Mouse (Mus musculus) ES-E14 (cell line): ENCODE measurements around the gene Bud31. TPM values are rescaled to one million over a fixed set of nuclear protein-coding genes. Genes with fewer than 3 reads are reported as not detected.
"Not testable (repeated sequence)": the region's sequence is repeated elsewhere in the genome, so short reads cannot be mapped to it uniquely, and the experiment has no call there.

Experiments
- DNase-seq: peaks from one replicate; pipeline ENCODE4 v3.0.0-alpha.2; 2013; ENCODE audit warnings: low read depth, low spot score
- H3K27ac ChIP-seq: 2 replicates; pipeline ENCODE4 v1.5.1; 2012; ENCODE audit warnings: low read depth, mild to moderate bottlenecking, low read length, moderate library complexity, mixed read lengths; ENCODE audit not compliant: poor library complexity, insufficient read depth, severe bottlenecking
- H3K36me3 ChIP-seq: 2 replicates; pipeline ENCODE4 v1.6.1; 2012; ENCODE audit warnings: mild to moderate bottlenecking, low read length, moderate library complexity, mixed read lengths; ENCODE audit not compliant: control insufficient read depth, poor library complexity, insufficient read depth, severe bottlenecking
- H3K4me1 ChIP-seq, 2 experiments: fragments of 150-350 bp in 1 of 2; sonication (generic) in 1 of 2; 2 replicates each; pipeline ENCODE4 v1.6.1; 2012; ENCODE audit warnings: low read length in 2 of 2, mild to moderate bottlenecking in 1 of 2, mixed read lengths in 1 of 2; ENCODE audit not compliant: control insufficient read depth in 2 of 2, insufficient read depth in 2 of 2, poor library complexity in 1 of 2
- H3K4me3 ChIP-seq, 2 experiments: fragments of 150-350 bp in 1 of 2; sonication (generic) in 1 of 2; 2 replicates each; pipeline ENCODE4 v1.5.1; 2012; ENCODE audit warnings: low read length in 2 of 2, low read depth in 1 of 2, mild to moderate bottlenecking in 1 of 2, mixed read lengths in 1 of 2; ENCODE audit not compliant: insufficient read depth in 1 of 2, poor library complexity in 1 of 2, severe bottlenecking in 1 of 2
- H3K9ac ChIP-seq: 2 replicates; pipeline ENCODE4 v1.6.1; 2012; ENCODE audit warnings: low read depth, mild to moderate bottlenecking, low read length, mixed read lengths; ENCODE audit not compliant: poor library complexity, insufficient read depth, severe bottlenecking
- H3K9me3 ChIP-seq: fragments of 150-350 bp; sonication (generic); 2 replicates; pipeline ENCODE4 v1.6.1; 2012; ENCODE audit warnings: low read depth, mild to moderate bottlenecking, low read length; ENCODE audit not compliant: control insufficient read depth, insufficient read depth
- CHD2 ChIP-seq: IDR thresholded peaks from 2 replicates; pipeline ENCODE4 v1.6.1; 2014; ENCODE audit warnings: mild to moderate bottlenecking, low read depth, low read length, inconsistent platforms
- HCFC1 ChIP-seq: IDR thresholded peaks from 2 replicates; pipeline ENCODE4 v1.6.1; 2012; ENCODE audit warnings: low read length, inconsistent platforms, borderline replicate concordance; ENCODE audit not compliant: insufficient read depth
- MAFK ChIP-seq: IDR thresholded peaks from 2 replicates; pipeline ENCODE4 v1.6.1; 2014; ENCODE audit warnings: mild to moderate bottlenecking, low read depth, low read length, inconsistent platforms; ENCODE audit not compliant: insufficient read depth
- ZC3H11A ChIP-seq: IDR thresholded peaks from 2 replicates; pipeline ENCODE4 v1.6.1; 2012; ENCODE audit warnings: low read depth, mild to moderate bottlenecking, inconsistent platforms, low read length, borderline replicate concordance
- ZNF384 ChIP-seq: IDR thresholded peaks from 2 replicates; pipeline ENCODE4 v1.6.1; 2012; ENCODE audit warnings: low read depth, low read length, inconsistent platforms
- in situ Hi-C, 2 experiments: fragments of 600-800 bp; cut with MboI; formaldehyde crosslinking; loops; one replicate each; pipeline ENCODE4 v1.15.1; 2025; ENCODE audit warnings: low sequenced_read_pairs in 2 of 2, inconsistent platforms in 1 of 2; ENCODE audit not compliant: unreplicated experiment in 2 of 2
- total RNA-seq: library from RNA; depleted of rRNA; stranded (reverse); fragments of 300-350 nt; gene quantifications from 2 replicates; pipeline ENCODE4 v1.2.3, GENCODE M21; 2012

Bud31 gene
- total RNA-seq, 1 experiment: 168 TPM

DNA sequence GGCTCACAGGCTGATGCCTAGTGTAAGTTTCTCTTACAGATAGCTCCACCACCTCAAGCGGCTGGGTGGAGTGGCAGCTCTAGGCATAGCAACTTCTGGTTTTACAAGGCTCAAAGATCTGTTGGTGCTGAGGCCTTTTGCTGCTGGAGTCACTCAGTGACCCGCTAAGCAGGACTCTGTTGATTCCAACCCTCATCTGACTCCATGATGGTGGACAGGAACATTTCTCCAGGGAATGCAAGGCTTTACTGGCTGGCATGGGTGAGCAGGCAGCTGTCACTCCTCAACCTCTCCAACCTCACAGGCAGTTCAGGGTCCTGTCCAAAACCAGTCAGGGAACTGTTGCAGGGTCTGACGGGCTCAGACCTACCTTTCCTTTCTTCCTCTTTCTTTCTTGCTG, 9.2 kb upstream of the Bud31 start:
- Histone ChIP-seq H3K4me1 (peaks cover 0 to 4% of the 10 kb centered on the region in 2 experiments; a peak in 1 of 4 replicates), H3K4me3 (no peak overlapping the region), H3K9ac (no peak overlapping the region), H3K9me3 (no peaks in the 10 kb centered on the region), H3K36me3 (peaks cover 76% of the 10 kb centered on the region), H3K27ac (no peak overlapping the region)
- in situ Hi-C loops: no loop called here
- TF ChIP-seq HCFC1: no peak
- DNase-seq: no peak

DNA sequence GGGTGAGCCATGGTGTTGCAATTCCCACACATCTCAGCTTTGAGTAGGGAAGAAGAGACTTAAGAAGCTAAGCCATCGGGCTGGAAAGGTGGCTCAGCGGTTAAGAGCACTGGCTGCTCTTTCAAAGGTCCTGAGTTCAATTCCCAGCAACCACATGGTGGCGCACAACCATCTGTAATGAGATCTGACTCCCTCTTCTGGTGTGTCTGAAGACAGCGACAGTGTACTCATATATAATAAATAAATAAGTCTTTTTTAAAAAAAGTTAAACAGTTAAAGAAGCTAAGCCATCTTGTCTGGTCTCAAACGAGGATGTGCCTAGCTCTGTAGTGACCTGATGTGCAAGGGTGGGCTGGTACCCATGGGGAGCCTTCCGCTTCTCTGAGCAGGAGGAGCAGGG, 6.9 kb upstream of the Bud31 start:
- DNase-seq, H3K4me3 ChIP-seq, H3K9me3 ChIP-seq, H3K27ac ChIP-seq, H3K9ac ChIP-seq, H3K4me1 ChIP-seq, in situ Hi-C loops: not testable (repeated sequence)
- peaks cover 71% of the 10 kb centered on the region for H3K36me3 ChIP-seq

DNA sequence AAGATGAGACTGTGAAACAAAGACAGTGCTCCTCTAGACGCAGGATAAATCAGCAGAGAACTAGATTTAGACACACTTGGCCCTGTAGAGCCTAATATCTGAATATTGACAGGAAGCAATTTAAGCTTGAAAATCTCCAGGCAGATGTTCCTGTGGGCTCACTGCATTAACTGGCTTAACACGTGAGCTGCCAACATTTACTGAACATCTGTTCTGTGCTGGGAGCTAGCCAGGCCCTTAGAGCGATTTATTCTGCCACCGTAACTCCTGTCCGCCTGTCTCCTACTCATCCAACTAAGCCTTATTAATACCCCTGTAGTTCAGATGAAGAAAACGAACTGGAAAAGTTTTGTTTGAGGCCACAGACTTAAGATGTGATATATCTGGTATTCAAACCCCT, 1.3 kb upstream of the Bud31 start:
- Histone ChIP-seq H3K4me1 (peaks cover 0 to 2% of the 10 kb centered on the region in 2 experiments; a peak in 2 of 4 replicates), H3K9me3 (no peaks in the 10 kb centered on the region), H3K36me3 (peaks cover 41% of the 10 kb centered on the region), H3K27ac (no peak overlapping the region), H3K4me3 (peak overlapping the region; percentile 77 to 89), H3K9ac (peak overlapping the region; percentile 95)
- DNase-seq: no peak
- TF ChIP-seq ZC3H11A (no peak), CHD2 (no peak), HCFC1 (no peak), ZNF384 (no peak), MAFK (no peak)
- in situ Hi-C loops: no loop called here

GRCm38 (mm10) chr5:145140611-145141010, 449 bp downstream of the Bud31 start:
- in situ Hi-C loops: no loop called here
- H3K4me1 ChIP-seq: peaks cover 0 to 2% of the 10 kb centered on the region in 2 experiments; a peak in 2 of 4 replicates
- TF ChIP-seq ZC3H11A (no peak), MAFK (no peak), CHD2 (no peak), ZNF384 (no peak), HCFC1 (no peak)
- H3K36me3 ChIP-seq: peaks cover 34% of the 10 kb centered on the region
- no peak for DNase-seq
- H3K27ac ChIP-seq: peak overlapping the region; percentile 63
- H3K4me3 ChIP-seq: peak overlapping the region; percentile 77 to 89
- no peaks in the 10 kb centered on the region for H3K9me3 ChIP-seq
- peak overlapping the region; percentile 95 for H3K9ac ChIP-seq

GRCm38 (mm10) chr5:145147748-145148147, 7.6 kb downstream of the Bud31 start:
- DNase-seq: no peak
- in situ Hi-C loops: no loop called here
- TF ChIP-seq HCFC1 (no peak), ZNF384 (no peak), ZC3H11A (no peak), CHD2 (no peak), MAFK (no peak)
- Histone ChIP-seq H3K4me3 (no peak overlapping the region), H3K9me3 (no peaks in the 10 kb centered on the region), H3K36me3 (peaks cover 57% of the 10 kb centered on the region), H3K9ac (no peak overlapping the region), H3K27ac (no peak overlapping the region), H3K4me1 (no peaks in the 10 kb centered on the region)
